Mouse (Mus musculus) lung, embryonic 14.5 days (tissue): ENCODE measurements at regions not wholly inside any gene's neighbourhood (a gene's known extent, or its start where the extent isn't known, plus 50 kb on each side); places are given as distances from the start of the nearest gene placed in this dataset.
A peak's percentile ranks its signal among the peaks of the same experiment; 100 is the strongest.

Source experiments
- ATAC-seq: fragments of 200-750 bp; cut with Nextera tagmentation; 2 replicates; pipeline ENCODE4 v1.8.0; 2017; ENCODE audit warnings: mild to moderate bottlenecking, moderate TSS enrichment, moderate library complexity; ENCODE audit not compliant: insufficient read depth
- DNase-seq: peaks from one replicate; pipeline ENCODE4 v3.0.0-alpha.2; 2015
- H3K27ac ChIP-seq: fragments of 300-500 bp; sonication (generic); 2 replicates; pipeline ENCODE4 v1.5.1; 2014; ENCODE audit warnings: low read depth, mild to moderate bottlenecking, moderate library complexity
- H3K27me3 ChIP-seq: fragments of 300-500 bp; sonication (generic); 2 replicates; pipeline ENCODE4 v1.6.1; 2014; ENCODE audit warnings: low read length, control low read depth; ENCODE audit not compliant: insufficient read depth
- H3K36me3 ChIP-seq: fragments of 300-500 bp; sonication (generic); 2 replicates; pipeline ENCODE4 v1.6.1; 2014; ENCODE audit warnings: control low read depth; ENCODE audit not compliant: insufficient read depth
- H3K4me1 ChIP-seq: fragments of 300-500 bp; sonication (generic); 2 replicates; pipeline ENCODE4 v1.6.1; 2014; ENCODE audit warnings: antibody characterized with exemption, control low read depth; ENCODE audit not compliant: insufficient read depth
- H3K4me2 ChIP-seq: fragments of 300-500 bp; sonication (generic); 2 replicates; pipeline ENCODE4 v1.6.1; 2014; ENCODE audit warnings: mild to moderate bottlenecking
- H3K4me3 ChIP-seq: fragments of 300-500 bp; sonication (generic); 2 replicates; pipeline ENCODE4 v1.5.1; 2014; ENCODE audit warnings: low read depth, low read length
- H3K9ac ChIP-seq: fragments of 300-500 bp; sonication (generic); 2 replicates; pipeline ENCODE4 v1.6.1; 2014
- H3K9me3 ChIP-seq: fragments of 300-500 bp; sonication (generic); 2 replicates; pipeline ENCODE4 v1.6.1; 2016; ENCODE audit warnings: low read depth, low read length, control low read depth
- CTCF ChIP-seq: IDR thresholded peaks from 2 replicates; pipeline ENCODE4 v1.5.1; 2016; ENCODE audit warnings: antibody characterized with exemption, low read depth
- WGBS: fragments of 180-500 bp; shearing (Covaris S2); extraction: QIAGEN DNeasy Blood & Tissue Kit; methylation state at CpG from one replicate; pipeline ENCODE4 v1.1.7; 2014; 5-methylcytosine and 5-hydroxymethylcytosine counted together

DNA sequence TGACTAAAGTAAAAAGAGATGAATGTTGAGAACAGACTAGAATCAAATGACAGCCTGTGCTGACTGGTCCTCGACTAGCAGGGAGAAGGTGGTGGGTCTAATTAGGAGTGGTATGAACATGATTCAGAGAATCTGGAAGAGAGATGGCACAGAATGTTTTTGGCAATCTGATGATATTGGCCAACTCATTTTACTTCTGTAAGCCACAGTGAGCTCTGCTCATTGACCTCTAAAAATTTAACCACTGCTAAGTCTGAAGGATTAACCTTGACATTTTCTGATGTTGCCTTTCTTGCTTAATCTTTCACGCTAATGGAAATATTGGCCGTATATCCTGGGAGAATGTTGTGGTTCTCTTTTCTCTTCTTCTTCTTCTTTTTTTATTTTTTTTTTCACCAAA, 1041.6 kb upstream of the Got2 start:
- H3K27me3 ChIP-seq, result no peaks in the 10 kb centered on the region
- ATAC-seq (no peak), DNase-seq (no peak)
- no peak overlapping the region for H3K4me3 ChIP-seq
- H3K9ac ChIP-seq, result no peak overlapping the region
- H3K27ac ChIP-seq, result no peak overlapping the region
- WGBS, result 72% methylated on average over 3 of the region's 3 CpGs
- no peak for TF ChIP-seq CTCF
- no peaks in the 10 kb centered on the region for H3K36me3 ChIP-seq
- H3K4me2 ChIP-seq, result no peak overlapping the region
- no peaks in the 10 kb centered on the region for H3K4me1 ChIP-seq
- H3K9me3 ChIP-seq, result no peaks in the 10 kb centered on the region

DNA sequence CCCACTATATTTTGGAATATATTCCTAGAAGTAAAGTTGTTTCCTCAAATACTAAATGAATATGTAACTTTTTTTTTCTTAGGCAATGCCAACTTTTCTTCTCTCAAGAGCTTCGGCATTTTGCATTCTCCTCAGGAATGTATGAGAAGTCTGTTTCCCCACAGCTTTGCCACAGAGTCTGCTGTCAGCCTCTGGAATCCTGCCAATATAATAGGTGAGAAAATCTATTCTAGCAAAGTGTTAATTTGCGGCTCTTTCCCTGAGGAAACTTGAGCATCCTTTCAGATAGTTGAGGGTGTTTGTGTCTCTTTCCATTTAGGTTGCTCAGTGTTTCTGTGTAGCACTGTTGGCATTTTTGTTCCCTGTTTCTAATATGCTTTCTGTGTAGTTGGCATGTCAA, 992.6 kb upstream of the Got2 start:
- Histone ChIP-seq H3K36me3 (no peaks in the 10 kb centered on the region), H3K9me3 (no peaks in the 10 kb centered on the region), H3K9ac (no peak overlapping the region), H3K4me1 (no peaks in the 10 kb centered on the region), H3K4me3 (no peak overlapping the region), H3K27ac (no peak overlapping the region), H3K4me2 (no peak overlapping the region), H3K27me3 (no peaks in the 10 kb centered on the region)
- WGBS, result 30% methylated on average over 2 of the region's 2 CpGs
- ATAC-seq (no peak), DNase-seq (peak; percentile 14)
- TF ChIP-seq CTCF, result no peak

DNA sequence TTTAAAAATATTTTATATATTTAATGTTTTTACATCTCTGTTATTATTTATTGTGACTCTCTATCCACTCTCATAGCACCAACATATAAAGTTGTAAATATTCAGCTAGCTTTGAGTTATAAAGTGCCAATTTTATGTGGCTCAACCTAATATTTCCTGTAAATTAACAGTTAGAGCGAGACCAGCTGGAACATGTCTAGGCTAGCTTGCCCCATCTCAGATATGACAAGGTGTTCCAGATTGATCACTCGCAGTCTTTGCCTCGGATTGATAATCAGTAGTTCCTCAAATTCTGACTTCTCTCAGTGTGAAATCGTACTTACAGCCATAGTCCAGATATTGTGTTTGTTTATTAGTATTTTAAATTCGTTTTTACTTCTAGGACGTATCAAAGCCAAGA, 990.4 kb upstream of the Got2 start:
- ATAC-seq, result no peak
- no peak overlapping the region for H3K4me2 ChIP-seq

DNA sequence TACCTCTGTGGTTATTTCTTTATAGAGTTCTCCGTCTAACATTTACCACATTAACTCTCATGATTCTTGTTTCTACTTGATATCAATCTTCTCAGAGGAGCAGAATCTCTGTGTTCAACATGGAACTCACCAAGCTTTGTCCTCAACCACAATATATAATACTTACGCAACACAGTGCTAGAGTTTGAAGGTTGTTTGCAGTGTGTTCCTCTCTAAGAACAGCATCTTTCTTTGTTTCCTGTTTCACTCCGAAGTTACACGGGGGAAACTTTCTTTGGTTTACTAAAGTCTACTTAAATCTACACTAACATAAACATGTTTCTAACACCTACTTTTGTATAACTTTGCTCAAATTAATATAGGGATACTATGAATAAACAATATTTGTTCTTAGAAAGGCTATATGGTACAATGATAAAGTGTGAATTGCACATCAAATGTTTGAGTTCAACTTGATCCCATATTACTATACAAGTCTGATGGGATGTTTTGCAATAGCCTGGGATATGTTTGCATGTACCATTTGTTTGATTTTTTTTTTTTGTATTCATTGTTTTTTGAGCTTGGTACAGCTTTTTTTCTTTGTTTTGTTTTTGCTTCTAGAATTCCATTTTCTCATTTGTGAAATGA, 985.2 kb upstream of the Got2 start:
- TF ChIP-seq CTCF, result no peak
- 40% methylated on average over 4 of the region's 4 CpGs for WGBS
- peak; percentile 46 for DNase-seq
- H3K4me2 ChIP-seq, result no peak overlapping the region
- H3K27ac ChIP-seq, result no peak overlapping the region
- peak; percentile 60; the same call in 1 of the 2 replicates for ATAC-seq
- no peaks in the 10 kb centered on the region for H3K9me3 ChIP-seq
- no peak overlapping the region for H3K9ac ChIP-seq
- no peak overlapping the region for H3K4me3 ChIP-seq
- H3K4me1 ChIP-seq, result no peaks in the 10 kb centered on the region
- H3K36me3 ChIP-seq, result no peaks in the 10 kb centered on the region
- H3K27me3 ChIP-seq, result no peaks in the 10 kb centered on the region

More for the DNA sequence above, 990.4 kb upstream of the Got2 start:
- WGBS, result 33% methylated on average over 6 of the region's 6 CpGs
- Histone ChIP-seq H3K36me3 (no peaks in the 10 kb centered on the region), H3K27me3 (no peaks in the 10 kb centered on the region), H3K9me3 (no peaks in the 10 kb centered on the region), H3K4me3 (no peak overlapping the region), H3K27ac (no peak overlapping the region), H3K4me1 (no peaks in the 10 kb centered on the region), H3K9ac (no peak overlapping the region)
- no peak for TF ChIP-seq CTCF
- DNase-seq, result peak; percentile 57

DNA sequence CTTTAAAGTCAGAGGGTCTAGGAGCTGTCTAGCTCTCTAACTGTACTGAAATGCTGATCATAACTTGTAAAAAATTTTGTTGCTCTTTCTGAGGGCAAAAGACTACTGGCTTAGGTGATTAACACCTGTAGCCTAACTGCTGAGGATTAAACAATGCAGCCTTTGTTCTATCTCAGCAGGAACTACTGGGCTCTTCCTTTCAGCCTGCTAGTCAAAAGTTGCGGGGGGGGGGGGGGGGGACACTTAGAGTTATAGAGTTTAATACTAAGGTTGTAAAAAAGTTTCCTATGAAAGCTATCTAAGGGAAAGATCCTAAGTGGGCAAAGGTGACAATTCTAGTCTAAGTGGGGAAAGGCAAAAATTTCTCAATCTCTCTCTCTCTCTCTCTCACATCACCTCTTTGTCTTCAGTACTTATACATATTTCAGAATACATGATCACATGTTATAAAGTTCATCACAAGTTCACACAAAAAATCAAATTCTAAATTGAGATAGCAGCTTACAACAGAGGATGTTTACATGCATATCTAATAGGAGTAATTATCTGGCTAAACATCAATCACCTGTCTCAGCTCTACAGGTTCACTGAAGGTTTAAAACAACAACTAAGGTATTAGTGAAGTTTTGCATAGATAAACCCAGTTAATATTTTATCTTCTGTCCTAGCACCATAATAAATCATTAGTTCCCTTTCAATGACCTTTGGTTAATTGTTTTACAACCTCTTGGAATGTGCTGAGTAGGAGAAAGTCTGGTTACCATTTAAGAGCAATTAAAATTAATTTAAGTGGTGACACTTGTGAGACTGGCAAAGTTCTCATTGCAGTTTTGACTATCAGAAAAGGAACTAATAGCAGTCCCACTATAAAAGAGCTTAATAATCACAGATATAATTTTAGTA, 980.1 kb upstream of the Got2 start:
- no peaks in the 10 kb centered on the region for H3K4me1 ChIP-seq
- H3K4me3 ChIP-seq, result no peak overlapping the region
- no peaks in the 10 kb centered on the region for H3K27me3 ChIP-seq
- H3K9me3 ChIP-seq, result no peaks in the 10 kb centered on the region
- H3K9ac ChIP-seq, result no peak overlapping the region
- TF ChIP-seq CTCF, result no peak
- DNase-seq (no peak), ATAC-seq (no peak)
- H3K4me2 ChIP-seq, result no peak overlapping the region
- H3K27ac ChIP-seq, result no peak overlapping the region
- no peaks in the 10 kb centered on the region for H3K36me3 ChIP-seq
- no CpG with 5 or more reads among the region's 1 CpGs for WGBS

DNA sequence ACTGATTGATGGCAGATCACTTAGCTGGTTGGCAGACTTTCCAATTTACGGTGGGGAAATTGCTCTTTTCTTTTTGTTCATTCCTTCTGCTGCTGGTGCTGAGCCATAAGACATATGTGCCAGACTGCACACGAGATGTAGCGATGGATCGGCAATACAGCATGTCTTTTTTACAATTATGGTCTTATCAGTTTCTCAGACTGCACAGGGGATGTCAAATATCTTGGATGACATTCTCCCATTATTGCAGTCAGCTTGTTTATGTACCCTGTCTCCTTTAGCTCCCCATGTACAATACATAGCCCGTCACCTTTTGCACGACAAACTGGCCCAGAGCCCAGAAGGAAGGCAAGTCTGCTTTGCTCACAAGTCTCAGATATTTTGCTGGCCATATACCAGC, 976.3 kb upstream of the Got2 start:
- no peaks in the 10 kb centered on the region for H3K4me1 ChIP-seq
- TF ChIP-seq CTCF, result no peak
- H3K27ac ChIP-seq, result no peak overlapping the region
- no peaks in the 10 kb centered on the region for H3K9me3 ChIP-seq
- H3K27me3 ChIP-seq, result no peaks in the 10 kb centered on the region
- 26% methylated on average over 6 of the region's 6 CpGs for WGBS
- DNase-seq (peak; percentile 85), ATAC-seq (peak; percentile 98)
- H3K9ac ChIP-seq, result no peak overlapping the region
- no peaks in the 10 kb centered on the region for H3K36me3 ChIP-seq
- H3K4me2 ChIP-seq, result peak overlapping the region; percentile 25; the same call in 1 of the 2 replicates
- H3K4me3 ChIP-seq, result no peak overlapping the region

DNA sequence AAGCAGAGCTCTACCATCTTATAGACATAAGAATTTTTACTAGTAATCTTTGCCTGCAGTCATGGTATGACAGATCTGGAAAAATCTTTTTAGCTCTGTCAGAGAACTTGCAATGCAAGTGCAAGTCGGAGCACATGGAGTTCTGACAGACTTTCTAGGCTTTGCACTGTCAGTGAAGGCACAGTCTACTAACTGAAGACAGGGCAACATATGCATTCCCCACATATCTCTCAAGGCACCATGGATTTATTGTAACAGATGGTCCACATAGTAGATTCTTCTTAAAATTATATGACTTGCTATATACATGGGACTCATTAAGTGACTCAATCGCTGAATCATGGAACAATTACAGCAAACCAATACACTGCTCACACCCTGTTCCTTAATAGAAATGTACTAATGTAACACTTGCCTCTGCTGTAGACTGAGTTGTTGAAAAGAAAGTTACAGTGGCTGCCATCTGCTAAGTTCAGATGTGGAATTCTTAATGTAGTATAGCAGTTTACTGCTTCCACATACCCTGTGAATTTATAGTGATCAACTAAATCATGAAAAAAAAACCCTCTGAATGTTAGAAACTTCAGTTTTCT, 972.6 kb upstream of the Got2 start:
- Histone ChIP-seq H3K27ac (no peak overlapping the region), H3K4me3 (no peak overlapping the region), H3K36me3 (no peaks in the 10 kb centered on the region), H3K4me1 (no peaks in the 10 kb centered on the region), H3K27me3 (no peaks in the 10 kb centered on the region), H3K4me2 (no peak overlapping the region), H3K9me3 (no peaks in the 10 kb centered on the region), H3K9ac (no peak overlapping the region)
- DNase-seq (no peak), ATAC-seq (no peak)
- no peak for TF ChIP-seq CTCF
- WGBS, result 82% methylated on average over 2 of the region's 2 CpGs
